Mouse (Mus musculus): ENCODE data around the gene Tmem141. TPM values are rescaled to one million over a fixed set of nuclear protein-coding genes. Genes with fewer than 3 reads are reported as not detected.

Tmem141 gene
- polyA plus RNA-seq, 1 experiment from 2014 or later = 10.5 TPM

DNA sequence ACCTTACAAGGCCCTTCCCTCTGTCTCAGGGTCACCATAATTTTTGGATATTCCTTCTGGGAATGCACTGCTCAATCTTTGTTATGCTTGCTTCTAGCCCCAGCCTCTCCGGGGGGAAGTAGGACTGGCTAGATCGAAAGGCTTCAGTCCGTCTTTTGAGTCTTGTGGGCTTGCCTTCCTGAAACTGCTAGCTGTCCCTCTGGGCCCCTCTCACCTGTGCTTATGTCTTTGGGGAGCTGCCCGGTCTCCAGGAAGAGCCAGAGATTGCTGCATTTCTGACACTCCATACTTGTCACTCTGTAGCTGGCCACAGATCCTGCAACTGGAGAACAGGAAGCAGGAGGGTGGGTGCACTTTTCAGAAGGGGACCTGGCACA is 965 bp downstream of the Tmem141 start:
- Histone ChIP-seq H3K4me3 (ENCODE audit: low read depth, low read length) (no peak overlapping the region), H3K4me2 (ENCODE audit: low read depth, low read length) (0 out of 2 replicates have a peak overlapping the region, but pooled peaks have one; percentile 71), H3K9ac (ENCODE audit: low read depth, low read length) (no peak overlapping the region), H3K27ac (ENCODE audit: low read length) (no peak overlapping the region), H3K9me3 (replicated peaks; ENCODE audit: control insufficient read depth, low read length) (no peaks in the 10 kb centered on the region), H3K4me1 (ENCODE audit: control insufficient read depth, low read depth, low read length) (peaks cover 3% of the 10 kb centered on the region; the same call in 1 of the 2 replicates), H3K36me3 (ENCODE audit: control insufficient read depth, insufficient read depth) (no peaks in the 10 kb centered on the region), H3K27me3 (ENCODE audit: control insufficient read depth, insufficient read depth, low read depth, low read length) (peaks cover 12% of the 10 kb centered on the region)
- WGBS (ENCODE audit: insufficient replicate concordance) = 56% methylated on average over 4 of the region's 4 CpGs
- no peak for ATAC-seq (ENCODE audit: low read depth)

DNA sequence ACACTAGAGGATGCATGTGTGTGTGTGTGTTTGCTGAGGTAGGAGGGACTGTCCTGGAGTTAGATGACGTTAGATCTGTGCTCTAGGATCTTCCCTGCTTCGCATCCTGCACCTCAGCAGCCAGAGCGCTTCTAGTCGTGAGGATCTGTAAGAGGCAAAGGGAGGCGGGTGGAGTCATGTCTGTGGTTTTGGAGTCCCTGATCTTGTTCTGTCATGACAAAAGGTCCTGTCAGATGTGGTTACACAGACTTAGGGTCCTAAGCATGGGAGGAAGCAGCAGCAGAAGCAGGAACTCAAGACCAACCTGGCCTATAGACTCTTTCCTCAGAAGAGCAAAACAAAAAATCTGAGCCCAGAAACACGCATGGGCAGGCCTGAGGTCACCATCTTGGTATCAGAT is 1.4 kb downstream of the Tmem141 start:
- WGBS (ENCODE audit: insufficient replicate concordance) = 22% methylated on average over 6 of the region's 6 CpGs
- no peak overlapping the region for H3K27ac ChIP-seq (ENCODE audit: low read length)
- peaks cover 3% of the 10 kb centered on the region; the same call in 1 of the 2 replicates for H3K4me1 ChIP-seq (ENCODE audit: control insufficient read depth, low read depth, low read length)
- H3K36me3 ChIP-seq (ENCODE audit: control insufficient read depth, insufficient read depth) = no peaks in the 10 kb centered on the region
- H3K27me3 ChIP-seq (ENCODE audit: control insufficient read depth, insufficient read depth, low read depth, low read length) = peaks cover 17% of the 10 kb centered on the region
- no peak overlapping the region for H3K9ac ChIP-seq (ENCODE audit: low read depth, low read length)
- no peak overlapping the region for H3K4me3 ChIP-seq (ENCODE audit: low read depth, low read length)
- no peak for ATAC-seq (ENCODE audit: low read depth)
- no peak overlapping the region for H3K4me2 ChIP-seq (ENCODE audit: low read depth, low read length)
- H3K9me3 ChIP-seq (replicated peaks; ENCODE audit: control insufficient read depth, low read length) = no peaks in the 10 kb centered on the region

DNA sequence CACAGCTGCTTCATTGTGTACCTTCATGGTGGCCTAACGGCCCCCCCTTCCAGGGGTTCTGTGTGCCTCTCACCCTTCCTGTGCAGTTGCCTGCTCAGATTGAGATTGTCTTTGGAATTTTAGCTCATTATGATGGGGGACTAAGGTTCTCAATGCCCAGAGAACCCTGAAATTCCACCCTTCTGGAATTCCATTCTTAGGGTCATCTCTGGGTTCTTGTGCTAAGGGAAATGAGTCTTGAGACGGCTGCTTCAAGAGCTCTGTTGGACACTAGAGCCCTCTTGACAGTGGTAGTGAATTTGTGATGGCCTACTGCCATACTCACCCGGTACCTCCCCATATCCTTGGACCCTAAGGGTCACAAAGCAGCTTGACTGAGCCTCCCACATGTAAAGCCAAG is 4.2 kb downstream of the Tmem141 start, which contains the start of gene Ccdc183:
Ccdc183 (minus strand) TSS at position 101 of the 400 bp plus-strand sequence.
- Histone ChIP-seq H3K4me2 (ENCODE audit: low read depth, low read length) (no peak within 1 kb of the TSS), H3K9me3 (replicated peaks; ENCODE audit: control insufficient read depth, low read length) (no peaks in the 10 kb centered on the region), H3K27ac (ENCODE audit: low read length) (no peak within 1 kb of the TSS), H3K4me1 (ENCODE audit: control insufficient read depth, low read depth, low read length) (peaks cover 3% of the 10 kb centered on the region; the same call in 1 of the 2 replicates), H3K9ac (ENCODE audit: low read depth, low read length) (no peak within 1 kb of the TSS), H3K27me3 (ENCODE audit: control insufficient read depth, insufficient read depth, low read depth, low read length) (peaks cover 22% of the 10 kb centered on the region), H3K4me3 (ENCODE audit: low read depth, low read length) (no peak within 1 kb of the TSS), H3K36me3 (ENCODE audit: control insufficient read depth, insufficient read depth) (no peaks in the 10 kb centered on the region)
- WGBS (ENCODE audit: insufficient replicate concordance) = 57% methylated on average over 3 of the region's 3 CpGs
- ATAC-seq (ENCODE audit: low read depth) = no peak

DNA sequence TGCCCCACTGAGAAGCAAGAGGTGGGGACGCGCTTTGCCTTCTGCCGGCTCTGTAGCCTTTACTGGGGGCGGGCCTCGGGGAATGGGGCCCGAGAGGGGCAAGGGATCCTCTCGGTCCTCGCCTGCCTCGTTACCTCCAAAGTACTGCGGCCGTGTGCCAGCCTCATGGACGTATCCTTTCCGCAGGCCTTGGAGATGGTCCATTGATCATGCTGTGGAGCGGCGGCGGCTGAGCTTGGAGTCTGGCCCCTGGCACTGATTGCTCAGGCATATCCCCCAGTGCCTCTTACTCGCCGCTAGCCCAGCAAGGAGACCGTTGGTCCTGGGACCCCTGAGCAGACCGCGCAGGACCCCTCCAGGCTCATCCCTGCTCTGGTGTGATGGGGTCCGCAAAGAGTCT is 5.4 kb downstream of the Tmem141 start:
- Histone ChIP-seq H3K27ac (ENCODE audit: low read length) (no peak overlapping the region), H3K9ac (ENCODE audit: low read depth, low read length) (no peak overlapping the region), H3K36me3 (ENCODE audit: control insufficient read depth, insufficient read depth) (no peaks in the 10 kb centered on the region), H3K27me3 (ENCODE audit: control insufficient read depth, insufficient read depth, low read depth, low read length) (peaks cover 22% of the 10 kb centered on the region), H3K4me1 (ENCODE audit: control insufficient read depth, low read depth, low read length) (no peaks in the 10 kb centered on the region; the same call in 1 of the 2 replicates), H3K4me2 (ENCODE audit: low read depth, low read length) (no peak overlapping the region), H3K4me3 (ENCODE audit: low read depth, low read length) (no peak overlapping the region), H3K9me3 (replicated peaks; ENCODE audit: control insufficient read depth, low read length) (no peaks in the 10 kb centered on the region)
- WGBS (ENCODE audit: insufficient replicate concordance) = 19% methylated on average over 22 of the region's 22 CpGs
- ATAC-seq (ENCODE audit: low read depth) = no peak

DNA sequence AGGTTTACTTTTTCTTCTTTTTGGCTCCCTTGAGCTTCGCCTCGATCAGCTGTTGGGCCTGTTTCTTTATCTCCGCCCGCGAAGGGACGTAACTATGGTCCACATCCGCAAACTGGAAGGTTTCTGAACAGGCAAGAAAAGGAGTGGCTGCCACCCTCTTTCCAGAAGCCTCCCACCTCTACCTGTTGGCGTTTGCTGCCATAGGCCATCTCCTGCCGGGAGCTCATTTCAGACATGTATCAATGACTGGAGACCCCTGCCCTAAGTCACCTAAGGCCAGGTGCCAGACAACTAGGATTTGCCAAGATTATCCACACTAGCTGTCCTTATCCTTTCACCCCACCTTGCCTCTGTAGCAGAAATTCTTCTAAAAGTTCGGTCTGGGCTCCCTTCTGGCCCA is 13.1 kb downstream of the Tmem141 start:
- H3K4me2 ChIP-seq (ENCODE audit: low read depth, low read length) = peak overlapping the region; percentile 78
- 51% methylated on average over 10 of the region's 10 CpGs for WGBS (ENCODE audit: insufficient replicate concordance)
- no peaks in the 10 kb centered on the region for H3K36me3 ChIP-seq (ENCODE audit: control insufficient read depth, insufficient read depth)
- 0 out of 2 replicates have a peak, but pooled peaks have one; percentile 1 for ATAC-seq (ENCODE audit: low read depth)
- H3K4me1 ChIP-seq (ENCODE audit: control insufficient read depth, low read depth, low read length) = peaks cover 21% of the 10 kb centered on the region
- H3K27ac ChIP-seq (ENCODE audit: low read length) = 0 out of 2 replicates have a peak overlapping the region, but pooled peaks have one; percentile 30
- peak overlapping the region; percentile 90 for H3K9ac ChIP-seq (ENCODE audit: low read depth, low read length)
- H3K4me3 ChIP-seq (ENCODE audit: low read depth, low read length) = peak overlapping the region; percentile 85
- H3K27me3 ChIP-seq (ENCODE audit: control insufficient read depth, insufficient read depth, low read depth, low read length) = no peaks in the 10 kb centered on the region
- H3K9me3 ChIP-seq (replicated peaks; ENCODE audit: control insufficient read depth, low read length) = no peaks in the 10 kb centered on the region

DNA sequence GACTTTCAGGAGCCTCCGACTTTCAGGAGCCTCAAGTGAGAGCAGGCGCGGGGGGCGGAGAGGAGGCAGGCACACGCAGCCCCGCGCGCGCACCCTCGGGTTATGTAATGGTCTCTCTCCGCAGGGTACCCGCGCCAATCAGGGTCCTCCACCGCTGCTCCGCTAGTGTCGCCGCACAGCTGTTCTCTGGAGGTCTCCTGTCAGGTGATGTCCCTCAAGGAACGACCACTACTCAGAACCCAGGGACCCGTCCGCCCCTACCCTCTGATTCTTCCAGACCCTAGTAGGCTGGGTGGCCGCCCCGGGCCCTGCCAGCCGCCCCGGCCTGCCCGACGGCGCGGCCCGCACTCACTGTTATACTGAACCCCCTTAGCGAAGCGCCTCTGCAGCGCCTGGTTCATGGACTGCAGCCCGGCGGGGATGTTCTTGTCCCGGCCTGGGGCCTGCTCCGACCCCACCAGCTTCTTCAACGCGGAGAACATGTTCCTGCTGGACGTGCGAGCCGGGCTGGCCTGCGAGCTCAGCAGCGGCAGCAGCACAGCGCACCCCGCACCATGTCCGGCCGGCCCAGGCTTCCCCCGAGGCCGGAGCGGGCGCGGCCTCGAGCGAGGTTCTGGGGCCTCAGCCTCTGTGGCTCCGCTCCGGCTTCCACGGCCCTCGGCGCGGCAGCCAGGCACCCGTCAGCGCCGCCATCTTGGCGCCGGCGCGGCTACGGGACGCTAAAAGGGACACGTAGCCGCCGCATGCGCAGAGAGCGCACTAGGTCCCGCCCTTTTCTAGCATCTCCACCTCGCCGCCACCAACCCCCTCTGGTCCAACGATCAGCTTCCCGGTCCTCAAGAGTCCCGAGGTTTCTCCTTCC is 13.8 kb downstream of the Tmem141 start, which contains the start of gene Rabl6:
Rabl6 (minus strand) TSS at position 761 of the 862 bp plus-strand sequence.
- H3K9ac ChIP-seq (ENCODE audit: low read depth, low read length) = peak within 1 kb of the TSS; percentile 90
- peak within 1 kb of the TSS; percentile 78 for H3K4me2 ChIP-seq (ENCODE audit: low read depth, low read length)
- peak within 1 kb of the TSS; percentile 82 for H3K27ac ChIP-seq (ENCODE audit: low read length)
- H3K4me1 ChIP-seq (ENCODE audit: control insufficient read depth, low read depth, low read length) = peaks cover 21% of the 10 kb centered on the region
- H3K9me3 ChIP-seq (replicated peaks; ENCODE audit: control insufficient read depth, low read length) = no peaks in the 10 kb centered on the region
- peak within 1 kb of the TSS; percentile 85 for H3K4me3 ChIP-seq (ENCODE audit: low read depth, low read length)
- no peaks in the 10 kb centered on the region for H3K36me3 ChIP-seq (ENCODE audit: control insufficient read depth, insufficient read depth)
- H3K27me3 ChIP-seq (ENCODE audit: control insufficient read depth, insufficient read depth, low read depth, low read length) = no peaks in the 10 kb centered on the region
- peak; percentile 88 for ATAC-seq (ENCODE audit: low read depth)
- WGBS (ENCODE audit: insufficient replicate concordance) = under 1% methylated on average over 75 of the region's 80 CpGs

DNA sequence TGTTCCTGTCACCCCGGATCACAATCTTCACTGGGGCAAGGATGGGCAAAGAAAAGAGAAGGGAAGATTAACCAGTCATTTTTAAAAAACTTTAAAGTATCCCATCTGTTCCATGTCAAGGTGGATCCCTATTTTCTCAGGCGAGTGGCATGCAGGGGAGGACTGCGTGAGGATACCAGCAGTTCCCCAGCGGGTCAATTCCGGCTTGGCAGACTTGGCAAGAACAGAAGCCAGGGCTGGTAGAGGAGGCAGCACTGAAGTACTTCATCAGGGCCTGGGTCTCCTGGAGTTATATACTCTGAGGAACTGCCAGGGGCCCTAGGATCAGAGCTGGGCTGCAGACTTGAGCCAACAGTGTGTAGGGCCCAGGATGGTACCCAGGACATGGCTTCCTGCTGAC is 19.3 kb downstream of the Tmem141 start:
- H3K27ac ChIP-seq (ENCODE audit: low read length) = no peak overlapping the region
- no peak for ATAC-seq (ENCODE audit: low read depth)
- no peak overlapping the region for H3K4me2 ChIP-seq (ENCODE audit: low read depth, low read length)
- 81% methylated on average over 5 of the region's 5 CpGs for WGBS (ENCODE audit: insufficient replicate concordance)
- H3K9ac ChIP-seq (ENCODE audit: low read depth, low read length) = no peak overlapping the region
- H3K9me3 ChIP-seq (replicated peaks; ENCODE audit: control insufficient read depth, low read length) = no peaks in the 10 kb centered on the region
- H3K27me3 ChIP-seq (ENCODE audit: control insufficient read depth, insufficient read depth, low read depth, low read length) = no peaks in the 10 kb centered on the region
- peaks cover 21% of the 10 kb centered on the region for H3K36me3 ChIP-seq (ENCODE audit: control insufficient read depth, insufficient read depth)
- no peak overlapping the region for H3K4me3 ChIP-seq (ENCODE audit: low read depth, low read length)
- H3K4me1 ChIP-seq (ENCODE audit: control insufficient read depth, low read depth, low read length) = peaks cover 21% of the 10 kb centered on the region

DNA sequence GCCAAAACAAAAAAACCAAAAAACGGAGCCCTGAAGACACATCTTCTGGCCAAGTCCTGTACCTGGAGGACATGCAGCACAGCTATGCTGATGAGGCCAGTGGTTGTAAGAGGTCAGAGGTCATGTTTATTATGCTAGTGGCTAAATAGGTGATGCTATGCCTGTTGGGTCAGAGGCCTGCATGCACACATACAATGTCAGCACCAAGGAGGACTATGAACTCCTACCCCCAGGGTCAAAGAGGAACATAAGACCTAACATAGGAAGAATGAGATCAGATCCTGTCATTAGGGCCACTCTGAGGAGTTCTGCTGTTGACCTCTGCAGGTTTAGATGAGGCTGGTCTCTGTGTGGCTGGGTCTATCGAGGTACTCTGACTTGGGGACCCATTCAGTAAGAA is 21.8 kb downstream of the Tmem141 start:
- peak; percentile 80 for ATAC-seq (ENCODE audit: low read depth)
- H3K27ac ChIP-seq (ENCODE audit: low read length) = no peak overlapping the region
- H3K36me3 ChIP-seq (ENCODE audit: control insufficient read depth, insufficient read depth) = peaks cover 37% of the 10 kb centered on the region
- H3K9me3 ChIP-seq (replicated peaks; ENCODE audit: control insufficient read depth, low read length) = no peaks in the 10 kb centered on the region
- WGBS (ENCODE audit: insufficient replicate concordance) = 59% methylated on average over 2 of the region's 2 CpGs
- no peak overlapping the region for H3K9ac ChIP-seq (ENCODE audit: low read depth, low read length)
- no peaks in the 10 kb centered on the region for H3K27me3 ChIP-seq (ENCODE audit: control insufficient read depth, insufficient read depth, low read depth, low read length)
- H3K4me1 ChIP-seq (ENCODE audit: control insufficient read depth, low read depth, low read length) = peaks cover 7% of the 10 kb centered on the region
- H3K4me2 ChIP-seq (ENCODE audit: low read depth, low read length) = no peak overlapping the region
- no peak overlapping the region for H3K4me3 ChIP-seq (ENCODE audit: low read depth, low read length)

DNA sequence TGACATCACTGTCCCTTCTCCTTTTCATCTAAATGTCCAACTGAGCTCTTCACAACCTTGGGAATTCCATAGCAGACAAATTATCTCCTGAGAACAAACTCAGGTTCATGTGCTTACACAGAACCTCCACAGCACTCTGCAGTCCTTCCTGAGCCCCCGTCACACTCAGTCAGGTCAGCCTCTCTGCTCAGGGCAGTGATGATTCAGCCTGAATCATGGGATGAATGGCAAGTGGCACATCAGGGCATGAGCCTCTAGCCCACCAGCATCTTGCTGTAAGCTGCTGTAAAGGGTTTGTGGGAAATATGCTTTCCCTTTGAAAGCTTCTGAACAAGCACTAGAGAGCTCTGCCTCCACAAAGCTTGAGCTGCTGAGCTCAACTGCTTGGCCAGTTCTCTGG is 23.1 kb downstream of the Tmem141 start:
- H3K27ac ChIP-seq (ENCODE audit: low read length) = no peak overlapping the region
- H3K4me1 ChIP-seq (ENCODE audit: control insufficient read depth, low read depth, low read length) = peaks cover 7% of the 10 kb centered on the region
- WGBS (ENCODE audit: insufficient replicate concordance) = 88% methylated on average over 1 of the region's 1 CpGs
- H3K4me3 ChIP-seq (ENCODE audit: low read depth, low read length) = no peak overlapping the region
- H3K4me2 ChIP-seq (ENCODE audit: low read depth, low read length) = no peak overlapping the region
- no peaks in the 10 kb centered on the region for H3K9me3 ChIP-seq (replicated peaks; ENCODE audit: control insufficient read depth, low read length)
- H3K9ac ChIP-seq (ENCODE audit: low read depth, low read length) = no peak overlapping the region
- no peaks in the 10 kb centered on the region for H3K27me3 ChIP-seq (ENCODE audit: control insufficient read depth, insufficient read depth, low read depth, low read length)
- peaks cover 40% of the 10 kb centered on the region for H3K36me3 ChIP-seq (ENCODE audit: control insufficient read depth, insufficient read depth)
- no peak for ATAC-seq (ENCODE audit: low read depth)

Data from liver, embryonic 16.5 days (tissue).